Mouse (Mus musculus) embryonic facial prominence, embryonic 15.5 days (tissue): Measurements from ENCODE around the gene Dmd. TPM values are rescaled to one million over a fixed set of nuclear protein-coding genes. Genes with fewer than 3 reads are reported as not detected.
A peak's percentile ranks its signal among the peaks of the same experiment; 100 is the strongest.

Source experiments
- ATAC-seq: fragments of 200-750 bp; cut with Nextera tagmentation; 2 replicates; pipeline ENCODE4 v1.8.0; 2017; ENCODE audit warnings: low read depth, moderate TSS enrichment; ENCODE audit not compliant: insufficient number of reproducible peaks, low FRiP score, low TSS enrichment
- H3K27ac ChIP-seq: fragments of 300-500 bp; sonication (generic); replicated peaks from 2 replicates; pipeline ENCODE4 v1.5.1; 2015; ENCODE audit warnings: mild to moderate bottlenecking, inconsistent platforms
- H3K27me3 ChIP-seq: fragments of 300-500 bp; sonication (generic); 2 replicates; pipeline ENCODE4 v1.6.1; 2015; ENCODE audit warnings: inconsistent platforms
- H3K36me3 ChIP-seq: fragments of 300-500 bp; sonication (generic); 2 replicates; pipeline ENCODE4 v1.6.1; 2015; ENCODE audit warnings: mild to moderate bottlenecking, inconsistent platforms
- H3K4me1 ChIP-seq: fragments of 300-500 bp; sonication (generic); 2 replicates; pipeline ENCODE4 v1.6.1; 2015; ENCODE audit warnings: inconsistent platforms
- H3K4me2 ChIP-seq: fragments of 300-500 bp; sonication (generic); replicated peaks from 2 replicates; pipeline ENCODE4 v1.6.1; 2015; ENCODE audit warnings: mild to moderate bottlenecking, inconsistent platforms
- H3K4me3 ChIP-seq: fragments of 300-500 bp; sonication (generic); replicated peaks from 2 replicates; pipeline ENCODE4 v1.5.1; 2015; ENCODE audit warnings: mild to moderate bottlenecking, inconsistent platforms
- H3K9ac ChIP-seq: fragments of 300-500 bp; sonication (generic); 2 replicates; pipeline ENCODE4 v1.6.1; 2015; ENCODE audit warnings: inconsistent platforms
- H3K9me3 ChIP-seq: fragments of 300-500 bp; sonication (generic); replicated peaks from 2 replicates; pipeline ENCODE4 v1.6.1; 2016; ENCODE audit warnings: inconsistent platforms
- WGBS: fragments of 180-500 bp; shearing (Covaris S2); methylation state at CpG from one replicate; pipeline ENCODE4 v1.1.7; 2015; 5-methylcytosine and 5-hydroxymethylcytosine counted together
- polyA plus RNA-seq: library from polyadenylated mRNA; unstranded; fragments of >200 nt; fragmentation: Nextera tagmentation; extraction: Ambion mirVana; gene quantifications from 2 replicates; pipeline ENCODE4 v1.2.1, GENCODE M21; 2015

Gene Dmd
- polyA plus RNA-seq, 1 experiment from 2014 or later = 27.9 TPM

DNA sequence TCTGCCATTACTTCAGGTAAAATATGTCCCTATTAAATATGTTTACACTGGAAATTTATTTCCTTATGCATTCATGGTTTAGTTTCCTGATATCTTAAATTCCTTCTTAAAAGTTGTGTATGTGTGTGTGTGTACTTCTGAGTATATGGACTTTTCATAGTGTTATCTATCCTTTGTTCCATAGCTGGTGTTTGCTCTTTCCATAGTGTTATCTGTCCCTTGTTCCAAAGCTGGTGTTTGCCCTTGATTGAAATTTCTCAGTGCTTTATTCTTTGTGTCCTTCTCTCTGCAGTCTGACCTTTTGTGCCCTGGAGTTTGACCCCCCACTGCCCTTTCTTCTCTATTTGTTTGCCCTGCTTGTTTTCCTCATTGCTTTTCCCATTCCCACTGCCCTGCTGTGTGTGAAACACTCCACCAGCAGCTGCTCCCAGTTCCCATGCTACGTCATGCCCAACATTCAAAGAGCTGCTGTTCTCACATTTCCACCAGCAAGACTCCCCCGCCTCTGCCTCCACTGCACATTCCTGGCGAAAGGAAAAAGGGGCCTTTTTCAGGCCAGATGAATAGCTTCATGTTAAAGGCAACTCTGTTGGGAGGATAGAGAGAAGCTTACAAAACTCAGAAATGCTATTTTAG is 1911.5 kb downstream of the Dmd start:
- no peak overlapping the region for H3K4me2 ChIP-seq
- no peak for ATAC-seq
- H3K27ac ChIP-seq = no peak overlapping the region
- no peak overlapping the region for H3K9ac ChIP-seq
- no peaks in the 10 kb centered on the region for H3K27me3 ChIP-seq
- H3K9me3 ChIP-seq = no peaks in the 10 kb centered on the region
- 28% methylated on average over 3 of the region's 3 CpGs for WGBS
- H3K4me1 ChIP-seq = no peaks in the 10 kb centered on the region
- H3K4me3 ChIP-seq = no peak overlapping the region
- H3K36me3 ChIP-seq = no peaks in the 10 kb centered on the region

DNA sequence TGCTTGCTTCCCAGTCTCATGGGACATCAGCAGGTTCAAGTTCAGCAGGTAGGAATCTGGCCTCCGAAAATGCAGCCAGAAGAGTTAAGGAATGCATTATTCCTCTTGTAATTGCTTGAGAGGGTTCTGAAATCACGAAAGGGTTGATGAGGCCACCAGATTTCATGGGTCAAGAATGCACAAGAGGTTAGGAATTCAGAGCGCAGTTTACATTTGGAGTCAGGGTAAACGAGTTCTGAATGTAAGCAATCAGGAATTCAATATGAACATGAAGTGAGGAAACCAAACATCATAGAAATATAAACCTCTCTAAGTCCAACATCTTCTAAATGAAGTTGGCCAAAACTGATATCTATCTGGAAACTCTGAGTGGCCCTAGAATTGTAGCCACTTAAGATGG is 1924.4 kb downstream of the Dmd start:
- Histone ChIP-seq H3K9me3 (no peaks in the 10 kb centered on the region), H3K9ac (no peak overlapping the region), H3K27me3 (no peaks in the 10 kb centered on the region), H3K4me3 (no peak overlapping the region), H3K27ac (no peak overlapping the region), H3K4me2 (no peak overlapping the region), H3K4me1 (no peaks in the 10 kb centered on the region), H3K36me3 (no peaks in the 10 kb centered on the region)
- ATAC-seq = no peak
- WGBS = 54% methylated on average over 4 of the region's 4 CpGs

DNA sequence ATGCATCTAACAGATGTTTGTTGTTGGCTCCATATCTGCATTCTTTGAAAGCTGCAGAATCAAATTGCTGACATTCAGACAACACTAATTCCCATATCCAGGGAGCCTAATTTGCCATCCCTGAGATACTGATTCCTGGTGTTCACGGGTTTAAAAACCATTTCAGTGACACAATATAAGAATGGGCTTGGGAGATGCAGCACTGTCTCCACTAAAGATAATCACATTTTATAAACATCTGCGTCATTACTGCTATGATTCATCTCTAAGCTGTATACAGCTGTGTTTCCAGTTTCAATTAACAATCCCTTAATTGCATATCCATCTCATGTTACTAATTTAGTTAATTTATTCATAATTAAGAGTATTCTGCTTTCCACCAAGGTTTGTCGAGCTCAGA is 1929.5 kb downstream of the Dmd start:
- H3K9ac ChIP-seq = no peak overlapping the region
- H3K4me3 ChIP-seq = no peak overlapping the region
- WGBS = 31% methylated on average over 3 of the region's 3 CpGs
- no peaks in the 10 kb centered on the region for H3K36me3 ChIP-seq
- no peak overlapping the region for H3K27ac ChIP-seq
- H3K27me3 ChIP-seq = no peaks in the 10 kb centered on the region
- H3K9me3 ChIP-seq = no peaks in the 10 kb centered on the region
- H3K4me1 ChIP-seq = no peaks in the 10 kb centered on the region
- no peak for ATAC-seq
- H3K4me2 ChIP-seq = no peak overlapping the region

DNA sequence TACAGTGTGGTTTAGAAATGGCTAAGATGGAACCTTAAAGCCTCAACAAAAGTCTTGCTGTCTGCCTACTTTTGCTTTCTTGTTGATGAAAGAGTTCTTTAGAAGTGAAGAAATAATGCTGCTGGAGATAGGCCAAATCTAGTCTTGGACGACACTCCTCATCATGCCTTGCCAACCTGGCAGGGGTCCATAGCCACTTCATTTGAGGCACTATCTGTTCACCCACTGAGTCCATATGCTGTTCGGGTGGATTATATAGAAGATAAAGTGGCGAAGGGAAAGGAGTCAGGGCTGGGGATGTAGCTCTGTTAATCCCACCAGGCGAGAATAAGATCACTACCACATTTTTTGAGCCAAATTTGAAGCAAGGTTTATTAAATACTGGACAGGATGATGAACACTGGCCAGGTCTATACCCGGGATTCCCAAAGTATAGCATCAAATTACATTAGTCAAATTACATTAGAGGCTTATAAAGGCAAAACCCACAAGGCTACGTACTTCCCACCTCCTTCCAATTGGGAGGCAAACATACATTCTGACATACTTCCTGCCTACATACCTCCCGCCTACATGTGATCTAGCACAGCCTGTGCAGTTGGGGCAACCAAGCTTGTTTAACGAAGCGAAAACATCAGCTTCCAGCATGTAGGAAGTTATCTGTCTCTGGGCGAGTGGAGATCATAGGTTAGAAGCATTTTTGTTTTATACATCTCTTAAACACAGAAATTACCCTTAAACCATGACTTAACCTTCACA is 1984.2 kb downstream of the Dmd start:
- WGBS = 73% methylated on average over 10 of the region's 10 CpGs
- H3K9me3 ChIP-seq = no peaks in the 10 kb centered on the region
- ATAC-seq = no peak
- H3K9ac ChIP-seq = no peak overlapping the region
- H3K27me3 ChIP-seq = no peaks in the 10 kb centered on the region
- no peak overlapping the region for H3K4me2 ChIP-seq
- H3K36me3 ChIP-seq = no peaks in the 10 kb centered on the region
- no peak overlapping the region for H3K27ac ChIP-seq
- H3K4me3 ChIP-seq = no peak overlapping the region
- no peaks in the 10 kb centered on the region for H3K4me1 ChIP-seq

DNA sequence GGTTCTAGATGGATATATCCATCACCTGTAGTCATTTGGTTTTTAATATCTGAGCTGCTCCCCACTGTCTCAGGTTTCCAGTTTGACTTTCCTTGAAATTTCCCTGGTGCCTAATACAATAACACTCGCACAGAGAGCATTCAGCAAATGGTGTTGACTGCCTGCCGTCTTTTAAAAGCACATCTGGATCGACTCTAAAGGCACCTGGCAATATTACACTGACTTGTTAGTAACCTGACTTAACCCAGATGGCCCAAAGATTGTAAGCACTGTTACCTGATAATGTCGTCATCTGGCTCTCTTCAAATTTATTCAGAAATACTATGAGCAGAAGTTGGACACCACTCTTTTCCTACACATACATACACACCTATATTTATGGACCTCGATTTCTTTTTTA is 2011.9 kb downstream of the Dmd start:
- ATAC-seq = no peak
- WGBS = 45% methylated on average over 5 of the region's 5 CpGs
- H3K36me3 ChIP-seq = no peaks in the 10 kb centered on the region
- H3K27me3 ChIP-seq = no peaks in the 10 kb centered on the region
- H3K27ac ChIP-seq = no peak overlapping the region
- no peak overlapping the region for H3K9ac ChIP-seq
- no peaks in the 10 kb centered on the region for H3K4me1 ChIP-seq
- no peak overlapping the region for H3K4me2 ChIP-seq
- no peaks in the 10 kb centered on the region for H3K9me3 ChIP-seq
- no peak overlapping the region for H3K4me3 ChIP-seq

DNA sequence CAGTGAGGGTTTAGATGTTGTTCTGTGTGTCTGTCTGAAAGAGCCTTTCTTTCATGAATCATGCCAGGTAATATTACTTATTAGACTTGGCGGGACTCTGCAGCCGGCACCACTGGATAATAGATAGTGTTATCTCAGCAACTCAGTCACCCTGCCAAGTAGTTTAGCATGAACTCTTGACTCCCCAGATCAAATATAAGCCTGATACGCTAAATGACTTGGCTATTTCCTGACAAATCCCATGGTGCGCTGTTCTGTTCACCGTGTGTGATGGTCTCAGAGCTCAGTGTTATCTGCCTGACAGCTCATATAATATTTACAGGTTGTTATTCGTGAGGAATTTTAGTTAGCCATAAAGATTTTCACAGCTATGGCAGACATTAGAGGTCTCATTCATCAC is 2012.3 kb downstream of the Dmd start:
- H3K36me3 ChIP-seq = no peaks in the 10 kb centered on the region
- no peaks in the 10 kb centered on the region for H3K9me3 ChIP-seq
- no peak overlapping the region for H3K4me3 ChIP-seq
- WGBS = 50% methylated on average over 6 of the region's 6 CpGs
- no peak for ATAC-seq
- H3K9ac ChIP-seq = no peak overlapping the region
- H3K27me3 ChIP-seq = no peaks in the 10 kb centered on the region
- H3K27ac ChIP-seq = no peak overlapping the region
- H3K4me1 ChIP-seq = no peaks in the 10 kb centered on the region
- no peak overlapping the region for H3K4me2 ChIP-seq

DNA sequence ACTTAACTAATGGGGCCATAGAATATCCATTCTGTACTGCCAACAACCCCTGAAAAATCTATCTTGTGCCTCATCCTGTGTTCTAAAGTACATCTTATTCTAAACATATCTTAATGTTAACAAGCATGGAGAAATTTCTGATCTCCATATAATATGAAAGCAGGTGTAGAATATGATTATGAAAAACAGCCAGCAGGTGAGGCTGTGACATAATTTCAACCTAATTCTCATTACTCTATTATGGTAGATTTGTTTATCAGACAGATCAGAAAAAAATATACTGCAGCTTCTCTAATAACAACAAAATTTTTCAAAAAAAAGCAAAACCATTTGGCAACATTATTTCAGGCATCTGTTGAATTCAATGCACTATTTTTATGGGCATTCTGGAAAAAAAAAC is 2059.6 kb downstream of the Dmd start:
- ATAC-seq = no peak
- Histone ChIP-seq H3K4me1 (no peaks in the 10 kb centered on the region), H3K4me2 (no peak overlapping the region), H3K4me3 (no peak overlapping the region), H3K27ac (no peak overlapping the region), H3K27me3 (no peaks in the 10 kb centered on the region), H3K9ac (no peak overlapping the region), H3K9me3 (no peaks in the 10 kb centered on the region), H3K36me3 (no peaks in the 10 kb centered on the region)

DNA sequence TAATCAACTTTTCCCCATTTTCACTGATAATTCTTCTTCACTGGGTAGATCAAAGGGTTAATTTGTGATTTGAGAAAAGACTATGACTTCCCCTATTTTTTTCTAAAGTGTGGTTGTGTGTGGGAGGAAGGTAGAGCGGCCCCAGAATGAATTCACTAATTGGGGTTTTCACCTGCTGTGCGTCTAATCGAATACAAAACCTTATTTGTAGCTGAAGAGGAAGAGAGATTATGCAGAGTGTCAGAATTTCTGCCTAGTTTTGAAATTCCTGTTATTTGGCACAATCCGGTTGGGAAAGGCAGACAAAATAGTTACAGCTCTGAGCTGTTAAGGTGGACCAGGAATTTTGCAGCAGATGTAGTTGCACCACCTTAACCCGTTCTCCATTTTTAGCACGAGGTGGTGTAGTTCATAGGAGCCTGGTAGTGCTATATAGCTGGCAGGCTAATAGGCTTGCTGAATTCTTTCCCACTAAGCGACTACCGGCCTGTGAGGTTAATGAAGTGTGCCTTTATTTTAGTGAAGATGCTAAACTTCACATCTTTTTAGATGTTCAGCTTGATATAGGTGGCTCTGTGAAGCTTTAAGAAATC is 2092.9 kb downstream of the Dmd start:
- Histone ChIP-seq H3K9me3 (no peaks in the 10 kb centered on the region), H3K27me3 (peaks cover 5% of the 10 kb centered on the region), H3K9ac (no peak overlapping the region), H3K4me1 (no peaks in the 10 kb centered on the region), H3K36me3 (no peaks in the 10 kb centered on the region), H3K4me2 (no peak overlapping the region), H3K4me3 (no peak overlapping the region), H3K27ac (no peak overlapping the region)
- no peak for ATAC-seq
- 31% methylated on average over 8 of the region's 8 CpGs for WGBS

DNA sequence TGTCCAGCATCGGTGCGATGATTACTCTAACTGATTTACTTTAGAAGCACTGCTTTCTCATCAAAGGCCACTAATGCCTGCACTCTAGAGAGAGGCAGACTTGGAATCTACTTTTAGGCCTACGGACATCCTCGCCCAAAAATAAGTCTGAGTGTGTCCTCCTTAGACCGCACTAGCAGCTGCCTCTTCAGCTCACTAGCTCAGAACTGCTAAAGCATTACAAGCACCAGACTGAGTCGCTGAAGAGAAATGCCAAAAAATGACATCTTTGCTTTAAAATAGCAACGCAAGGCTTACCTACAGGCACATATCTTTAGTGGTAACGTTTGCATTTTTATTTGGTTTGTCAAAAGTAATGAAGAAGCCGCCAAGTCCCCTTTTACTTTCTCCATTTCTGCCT is 2098.0 kb downstream of the Dmd start:
- H3K9ac ChIP-seq = no peak overlapping the region
- no peak overlapping the region for H3K27ac ChIP-seq
- no peaks in the 10 kb centered on the region for H3K9me3 ChIP-seq
- no peak for ATAC-seq
- 85% methylated on average over 9 of the region's 9 CpGs for WGBS
- no peak overlapping the region for H3K4me3 ChIP-seq
- peaks cover 5% of the 10 kb centered on the region for H3K27me3 ChIP-seq
- H3K4me1 ChIP-seq = no peaks in the 10 kb centered on the region
- H3K36me3 ChIP-seq = no peaks in the 10 kb centered on the region
- no peak overlapping the region for H3K4me2 ChIP-seq

DNA sequence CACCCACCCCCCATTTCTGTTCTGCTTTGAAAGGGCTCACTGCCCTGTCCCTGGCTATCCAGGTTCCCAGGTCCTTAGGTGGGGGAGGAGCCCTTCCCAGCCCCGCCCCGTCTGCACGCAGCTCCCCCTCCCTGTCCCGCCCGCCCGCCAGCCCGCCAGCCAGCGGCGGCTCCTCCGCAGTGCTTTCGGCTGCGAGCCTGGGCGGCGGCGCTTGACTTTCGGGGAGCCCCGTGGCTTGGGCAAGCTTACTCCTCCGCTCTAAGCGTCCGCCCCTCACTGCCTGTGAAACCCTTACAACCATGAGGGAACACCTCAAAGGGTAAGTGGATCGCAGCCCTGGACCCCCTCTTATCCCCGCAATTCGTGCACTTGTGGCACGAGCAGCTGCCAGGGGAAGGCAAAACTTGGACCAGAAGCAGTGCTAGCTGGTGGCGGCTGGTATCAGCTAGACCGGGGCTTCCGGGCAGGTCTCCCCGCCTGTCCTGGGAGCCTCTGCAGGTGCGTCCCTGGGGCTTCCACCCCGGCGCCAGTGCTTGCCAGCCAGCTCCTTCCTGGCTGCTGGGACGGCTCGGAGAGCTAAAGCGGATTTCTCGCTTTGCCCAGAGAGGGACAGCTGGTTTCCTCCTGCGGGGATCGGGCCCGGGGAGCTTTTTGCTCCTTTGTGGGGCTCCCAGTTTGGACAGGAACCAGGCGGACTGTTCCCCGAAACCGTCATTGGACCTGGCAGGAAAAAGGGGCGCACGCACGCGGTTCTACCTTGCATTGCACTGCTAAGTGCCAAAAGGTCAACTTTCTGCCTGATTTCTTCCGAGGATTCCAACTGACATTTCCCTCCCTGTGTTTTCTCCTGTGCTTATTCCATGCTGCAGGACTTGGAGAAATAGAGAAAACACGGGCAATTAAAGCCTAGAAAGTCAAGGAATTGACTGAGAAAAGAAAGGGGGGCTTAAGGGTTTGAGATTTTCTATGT is 2099.8 kb downstream of the Dmd start:
- peaks cover 5% of the 10 kb centered on the region for H3K27me3 ChIP-seq
- H3K4me1 ChIP-seq = no peaks in the 10 kb centered on the region
- peak overlapping the region; percentile 53 for H3K4me3 ChIP-seq
- WGBS = 14% methylated on average over 37 of the region's 47 CpGs
- H3K9me3 ChIP-seq = no peaks in the 10 kb centered on the region
- H3K4me2 ChIP-seq = peak overlapping the region; percentile 59
- H3K36me3 ChIP-seq = no peaks in the 10 kb centered on the region
- peak overlapping the region; percentile 42 for H3K9ac ChIP-seq
- 0 out of 2 replicates have a peak overlapping the region, but pooled peaks have one; percentile 11 for H3K27ac ChIP-seq
- peak; percentile 79; the same call in 1 of the 2 replicates for ATAC-seq

DNA sequence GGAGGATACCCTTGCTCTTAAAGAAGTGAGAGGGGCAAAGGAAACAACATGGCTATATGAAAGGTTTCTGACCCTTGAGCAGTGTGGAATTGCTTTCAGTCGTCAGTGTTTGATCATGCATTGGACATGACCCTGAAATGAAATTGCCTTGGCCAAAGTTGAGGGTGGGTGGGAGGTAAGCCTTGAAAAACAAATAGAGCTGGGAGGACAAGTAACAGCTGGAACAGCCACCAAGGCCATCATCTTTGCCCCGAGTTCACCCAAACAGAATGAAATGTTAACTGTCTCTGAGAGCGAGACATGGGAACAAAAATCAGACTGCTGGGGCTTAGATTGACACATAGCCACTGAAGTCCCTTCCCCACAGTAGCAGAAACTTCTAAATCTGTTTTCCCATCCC is 2100.9 kb downstream of the Dmd start:
- ATAC-seq = no peak
- peaks cover 5% of the 10 kb centered on the region for H3K27me3 ChIP-seq
- no peak overlapping the region for H3K9ac ChIP-seq
- 0 out of 2 replicates have a peak overlapping the region, but pooled peaks have one; percentile 59 for H3K4me2 ChIP-seq
- H3K27ac ChIP-seq = no peak overlapping the region
- peak overlapping the region; percentile 53 for H3K4me3 ChIP-seq
- no peaks in the 10 kb centered on the region for H3K36me3 ChIP-seq
- WGBS = 47% methylated on average over 3 of the region's 3 CpGs
- H3K9me3 ChIP-seq = no peaks in the 10 kb centered on the region
- no peaks in the 10 kb centered on the region for H3K4me1 ChIP-seq
